Mouse (Mus musculus) adrenal gland (tissue): ENCODE data around the gene Pex14.

Source experiments
- intact Hi-C: fragments of 180-260 bp; cut with DNase I; formaldehyde crosslinking; loops from one replicate; pipeline ENCODE4 v1.15.1; 2025

The Pex14 gene

GRCm38 (mm10) chr4:149059713-149060112 is 40.0 kb downstream of the Pex14 start:
- intact Hi-C loops = no loop called here

- intact Hi-C loops = no loop called here
Measured at GRCm38 (mm10) chr4:149058298-149058697, 41.4 kb downstream of the Pex14 start.

- intact Hi-C loops = no loop called here
Measured at GRCm38 (mm10) chr4:149057470-149057869, 42.2 kb downstream of the Pex14 start.

GRCm38 (mm10) chr4:149056957-149057356 is 42.7 kb downstream of the Pex14 start:
- intact Hi-C loops = no loop called here

GRCm38 (mm10) chr4:149055847-149056246 is 43.8 kb downstream of the Pex14 start:
- intact Hi-C loops = no loop called here

- intact Hi-C loops = loop anchor here (5.0 kb wide), 1 partner anchor 307 kb away; no protein-coding TSS in a partner anchor
Measured at GRCm38 (mm10) chr4:149049351-149050159, 50.1 kb downstream of the Pex14 start.

- intact Hi-C loops = loop anchor here (5.0 kb wide), 1 partner anchor 306 kb away; no protein-coding TSS in a partner anchor
Measured at GRCm38 (mm10) chr4:149048625-149049228, 50.9 kb downstream of the Pex14 start.

GRCm38 (mm10) chr4:149047360-149047759 is 52.3 kb downstream of the Pex14 start:
- intact Hi-C loops = loop anchor here (5.0 kb wide), 1 partner anchor 305 kb away; no protein-coding TSS in a partner anchor

GRCm38 (mm10) chr4:149045885-149046284 is 53.8 kb downstream of the Pex14 start:
- intact Hi-C loops = loop anchor here (5.0 kb wide), 1 partner anchor 304 kb away; no protein-coding TSS in a partner anchor

GRCm38 (mm10) chr4:149040289-149040688 is 59.4 kb downstream of the Pex14 start:
- intact Hi-C loops = no loop called here

GRCm38 (mm10) chr4:149037706-149038105 is 62.0 kb downstream of the Pex14 start:
- intact Hi-C loops = no loop called here

- intact Hi-C loops = no loop called here
Measured at GRCm38 (mm10) chr4:149036592-149036991, 63.1 kb downstream of the Pex14 start.

- intact Hi-C loops = no loop called here
Measured at GRCm38 (mm10) chr4:149031507-149031906, 68.2 kb downstream of the Pex14 start.

- intact Hi-C loops = no loop called here
Measured at GRCm38 (mm10) chr4:149027571-149027970, 72.1 kb downstream of the Pex14 start.

- intact Hi-C loops = no loop called here
Measured at GRCm38 (mm10) chr4:149025242-149025641, 74.4 kb downstream of the Pex14 start.

- intact Hi-C loops = no loop called here
Measured at GRCm38 (mm10) chr4:149021021-149021420, 78.7 kb downstream of the Pex14 start.

GRCm38 (mm10) chr4:149019456-149019855 is 80.2 kb downstream of the Pex14 start:
- intact Hi-C loops = no loop called here

GRCm38 (mm10) chr4:149006756-149007155 is 92.9 kb downstream of the Pex14 start:
- intact Hi-C loops = no loop called here

- intact Hi-C loops = no loop called here
Measured at GRCm38 (mm10) chr4:149006107-149006506, 93.6 kb downstream of the Pex14 start.

GRCm38 (mm10) chr4:149002441-149003093 is 97.1 kb downstream of the Pex14 start:
- intact Hi-C loops = no loop called here

GRCm38 (mm10) chr4:149001515-149001914 is 98.2 kb downstream of the Pex14 start:
- intact Hi-C loops = no loop called here

GRCm38 (mm10) chr4:149000746-149001145 is 98.9 kb downstream of the Pex14 start:
- intact Hi-C loops = no loop called here
